Mouse (Mus musculus) adrenal gland, postnatal 4 days (tissue): Measurements from ENCODE around the gene Cdh5. TPM values are rescaled to one million over a fixed set of nuclear protein-coding genes. Genes with fewer than 3 reads are reported as not detected.
"Not testable (repeated sequence)": the region's sequence is repeated elsewhere in the genome, so short reads cannot be mapped to it uniquely, and the experiment has no call there.

Source experiments
- DNase-seq, 2 experiments: peaks; one replicate each; pipeline ENCODE4 v3.0.0; 2021 to 2022; ENCODE audit warnings: low spot score in 2 of 2, mixed read lengths in 2 of 2
- long read RNA-seq, 2 experiments: library from polyadenylated mRNA; stranded (forward); transcript quantifications; one replicate each; pipeline ENCODE4 v2.0.0; 2021
- total RNA-seq, 2 experiments: library from RNA; stranded (reverse); gene quantifications; 2 replicates each; pipeline ENCODE4 v1.2.3; 2021

Cdh5 gene
- total RNA-seq: 100 to 1,000 TPM; 117 to 119 TPM
- long read RNA-seq, experiment 1, partial matches to known transcripts: 0 of 7 reads
- long read RNA-seq, experiment 1, other reads (novel, unspliced or antisense): 3 of 7 reads
- long read RNA-seq, experiment 2, partial matches to known transcripts: 4 of 8 reads
- long read RNA-seq, experiment 2, other reads (novel, unspliced or antisense): 3 of 8 reads

DNA sequence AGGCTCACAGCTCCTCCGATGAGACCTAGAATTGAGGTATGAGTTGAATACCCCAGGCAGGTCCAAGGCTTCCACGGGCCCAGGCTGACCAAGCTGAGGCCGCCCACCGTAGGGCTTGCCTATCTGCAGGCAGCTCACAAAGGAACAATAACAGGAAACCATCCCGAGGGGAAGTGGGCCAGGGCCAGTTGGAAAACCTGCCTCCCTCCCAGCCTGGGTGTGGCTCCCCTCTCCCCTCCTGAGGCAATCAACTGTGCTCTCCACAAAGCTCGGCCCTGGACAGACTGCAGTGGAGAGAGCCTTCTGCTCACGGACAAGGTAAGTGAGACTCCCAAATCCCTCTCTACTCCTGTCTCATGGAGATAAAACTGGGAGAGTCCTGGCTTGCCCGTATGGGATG, at the start of gene Cdh5:
Gene Cdh5 (plus strand): TSS at position 211 of the 400 bp plus-strand sequence.
- DNase-seq: no peak

DNA sequence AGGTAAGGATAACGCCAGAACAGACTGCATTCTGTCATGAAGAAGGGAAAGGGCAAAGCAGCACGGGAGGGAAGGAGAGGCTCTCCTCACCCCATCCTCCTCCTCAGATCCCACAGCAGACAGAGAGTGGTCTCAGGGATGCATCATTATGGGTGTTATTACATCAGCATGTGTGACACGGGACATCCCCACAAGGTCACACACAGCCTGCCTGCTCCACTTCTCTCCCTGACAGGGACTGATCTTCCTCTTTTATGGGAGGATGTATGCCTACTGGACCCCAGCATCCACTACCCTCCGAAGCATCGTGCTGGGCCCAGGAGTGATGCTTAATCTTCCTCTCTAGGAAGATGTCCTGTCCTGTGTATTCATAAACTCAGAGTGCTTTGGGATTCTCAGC, 41.5 kb upstream of the Cdh5 start:
- no peak for DNase-seq

DNA sequence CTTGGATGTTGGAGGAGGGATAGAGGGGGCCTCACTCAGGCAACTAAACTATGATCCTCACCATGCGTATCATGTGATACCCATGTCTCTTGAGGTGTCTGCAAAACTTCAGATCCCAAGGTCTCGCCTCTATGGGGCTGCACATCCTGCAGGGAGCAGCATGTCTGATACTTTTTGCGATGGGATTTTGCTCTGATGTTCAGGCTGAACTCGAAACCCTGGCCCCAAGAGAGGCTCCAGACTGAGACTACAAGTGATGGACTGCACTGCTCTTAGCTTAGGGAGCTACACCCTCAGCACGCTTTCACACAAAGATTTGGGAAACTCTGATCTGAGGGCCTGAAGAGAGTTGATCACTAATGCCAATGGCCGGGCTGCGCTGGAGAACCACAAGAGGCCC, 41.0 kb upstream of the Cdh5 start:
- DNase-seq: no peak

DNA sequence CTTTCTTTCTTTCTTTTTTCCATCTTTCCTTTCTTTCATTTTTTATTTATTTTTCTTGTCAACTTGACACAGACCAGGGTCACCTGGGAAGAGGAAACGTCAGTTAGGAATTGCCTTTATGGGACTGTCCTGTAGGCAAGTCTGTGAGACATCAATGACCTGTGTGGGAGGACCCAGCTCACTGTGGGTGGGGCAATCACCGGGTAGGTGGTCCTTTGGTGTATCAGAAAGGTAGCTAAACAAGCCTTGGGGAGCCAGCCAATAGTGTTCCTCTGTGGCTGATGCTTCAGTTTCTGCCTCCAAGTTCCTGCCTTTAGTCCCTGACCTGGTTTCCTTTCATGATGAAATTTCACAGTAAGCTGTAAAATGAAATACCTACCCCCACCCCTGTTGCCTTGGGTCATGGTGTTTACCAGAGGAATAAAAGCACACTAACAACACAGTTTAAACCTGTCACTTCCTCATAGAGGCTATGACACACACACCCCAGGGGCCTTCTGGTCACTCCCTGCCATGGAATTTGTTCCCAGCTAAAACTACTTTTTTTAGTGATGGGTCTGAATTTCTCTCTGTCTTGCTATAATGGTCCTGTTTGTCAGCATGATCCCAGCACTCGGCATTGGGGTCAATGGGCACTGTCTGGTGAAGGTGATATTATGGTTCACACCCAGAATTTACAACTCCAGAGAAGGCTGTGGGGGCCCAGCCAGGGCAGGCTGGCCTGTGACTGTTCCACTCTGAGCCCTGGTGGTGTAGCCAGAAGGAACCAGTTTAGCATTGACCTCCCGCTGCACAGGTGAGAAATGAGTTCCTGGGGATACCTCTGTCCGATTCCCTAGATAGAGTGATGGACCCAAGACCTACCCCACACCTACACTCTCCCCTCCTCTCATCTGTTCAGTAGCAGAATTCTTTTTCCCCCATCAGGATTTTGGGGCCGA, 40.1 kb upstream of the Cdh5 start:
- no peak for DNase-seq

DNA sequence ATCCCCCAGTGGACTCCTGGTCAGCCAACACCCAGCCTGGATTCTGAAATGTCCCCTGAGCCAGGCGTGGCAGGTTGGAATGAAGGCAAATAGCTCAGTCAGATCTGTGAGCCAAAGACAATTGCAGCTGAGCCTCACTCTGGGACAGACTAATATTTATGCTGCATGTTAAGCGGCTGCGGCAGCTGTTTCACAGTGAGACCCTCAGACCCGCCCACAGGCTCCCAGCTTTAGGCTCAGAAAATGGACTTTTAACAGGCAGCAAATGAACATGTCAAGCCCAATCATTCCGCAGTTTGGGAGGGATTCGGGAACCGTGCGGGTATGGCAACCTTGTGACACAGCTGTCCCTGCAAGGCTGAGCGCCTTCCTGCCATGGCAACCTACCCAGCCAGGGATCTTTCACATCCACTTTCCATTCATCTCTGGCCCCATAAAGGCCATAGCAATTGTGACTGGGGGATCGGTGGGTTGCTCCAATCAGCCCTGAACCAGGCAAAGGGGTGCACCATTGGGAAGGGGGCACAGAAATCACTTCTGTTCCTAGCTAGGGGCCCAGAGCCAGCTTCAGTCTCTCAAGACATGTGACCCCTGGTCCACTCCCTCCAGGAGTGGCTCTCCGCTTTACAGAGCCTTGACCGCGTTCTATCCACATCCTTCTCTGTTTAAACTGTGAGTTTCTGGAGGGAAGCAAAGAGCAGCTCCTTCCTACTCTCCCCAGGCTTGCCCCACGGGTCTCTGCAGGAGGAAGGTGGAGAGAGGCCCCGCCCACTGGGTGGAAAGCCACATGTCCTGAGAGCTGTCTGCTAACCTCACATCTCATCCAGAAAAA, 39.2 kb upstream of the Cdh5 start:
- no peak for DNase-seq

DNA sequence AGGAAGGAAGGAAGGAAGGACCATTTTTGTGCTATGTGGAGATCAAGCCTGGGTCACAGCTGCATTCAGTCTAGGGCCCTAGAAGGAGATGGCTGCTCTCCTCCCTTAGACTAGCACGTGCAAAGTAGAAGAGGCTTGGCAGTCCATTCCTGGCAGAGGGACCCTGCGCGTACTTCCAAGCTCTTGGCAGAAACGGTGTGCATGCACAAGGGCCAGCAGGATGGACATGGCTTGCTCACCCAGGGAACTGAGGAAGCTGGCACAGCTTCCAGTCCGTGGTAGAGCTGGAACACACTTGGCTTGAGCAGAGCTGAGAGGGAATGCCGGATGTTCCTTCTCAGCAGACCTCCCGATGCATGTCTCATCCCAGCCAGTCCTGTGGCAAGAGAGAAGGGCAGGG, 36.2 kb upstream of the Cdh5 start:
- no peak for DNase-seq

DNA sequence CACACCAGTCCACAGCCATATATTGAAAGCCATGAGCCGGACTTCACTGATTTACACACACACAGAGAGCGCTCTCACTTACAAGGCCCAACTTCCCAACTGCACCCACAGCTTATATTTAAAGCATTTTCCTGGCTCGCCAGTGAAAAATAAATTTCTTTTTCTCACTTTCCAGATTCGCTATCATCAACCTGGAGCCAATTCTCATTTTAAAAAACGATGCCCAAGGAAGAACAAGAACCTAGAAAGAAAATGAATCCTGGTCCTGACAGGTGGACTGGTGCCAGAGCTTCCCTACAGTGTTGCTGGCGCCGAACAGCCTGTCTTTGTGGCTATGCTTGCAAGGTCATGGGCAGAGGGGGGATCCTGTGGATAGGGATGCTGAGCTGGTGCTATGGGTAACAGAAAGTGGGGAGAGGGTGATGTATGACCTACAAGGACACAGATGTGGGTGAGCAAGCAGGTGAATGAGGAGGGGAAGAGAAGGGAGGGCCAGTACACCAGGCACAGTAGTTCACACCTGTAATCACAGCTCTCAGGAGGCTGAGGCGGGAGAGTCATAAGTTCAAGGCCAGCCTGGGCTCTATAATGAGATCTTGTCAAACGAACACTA, 35.4 kb upstream of the Cdh5 start:
- no peak for DNase-seq

DNA sequence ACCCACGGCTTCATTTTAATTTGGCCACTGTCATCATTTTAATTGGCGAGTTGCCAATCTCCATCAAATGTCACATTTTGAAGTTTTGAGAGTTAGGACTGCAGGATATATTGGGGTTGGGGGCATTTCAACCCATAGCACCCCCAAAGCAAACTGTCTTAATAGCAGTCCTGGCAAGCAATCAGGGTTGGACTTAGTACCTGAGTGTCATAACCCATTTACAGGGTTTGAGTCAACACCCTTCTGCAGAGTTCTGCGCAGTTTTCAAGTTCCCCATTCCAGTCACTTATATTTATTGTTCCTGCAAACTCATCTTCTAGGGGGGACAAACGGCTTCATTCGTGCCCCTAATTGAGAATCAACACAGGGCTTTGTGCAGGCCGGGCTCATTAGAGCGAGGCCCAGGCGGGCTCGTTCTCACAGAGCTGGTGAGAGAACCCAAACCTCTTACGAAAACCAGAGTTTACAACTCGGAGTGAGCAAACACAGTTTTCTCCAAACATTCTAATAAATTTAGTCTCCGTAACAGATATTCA, 34.0 kb upstream of the Cdh5 start:
- no peak for DNase-seq

DNA sequence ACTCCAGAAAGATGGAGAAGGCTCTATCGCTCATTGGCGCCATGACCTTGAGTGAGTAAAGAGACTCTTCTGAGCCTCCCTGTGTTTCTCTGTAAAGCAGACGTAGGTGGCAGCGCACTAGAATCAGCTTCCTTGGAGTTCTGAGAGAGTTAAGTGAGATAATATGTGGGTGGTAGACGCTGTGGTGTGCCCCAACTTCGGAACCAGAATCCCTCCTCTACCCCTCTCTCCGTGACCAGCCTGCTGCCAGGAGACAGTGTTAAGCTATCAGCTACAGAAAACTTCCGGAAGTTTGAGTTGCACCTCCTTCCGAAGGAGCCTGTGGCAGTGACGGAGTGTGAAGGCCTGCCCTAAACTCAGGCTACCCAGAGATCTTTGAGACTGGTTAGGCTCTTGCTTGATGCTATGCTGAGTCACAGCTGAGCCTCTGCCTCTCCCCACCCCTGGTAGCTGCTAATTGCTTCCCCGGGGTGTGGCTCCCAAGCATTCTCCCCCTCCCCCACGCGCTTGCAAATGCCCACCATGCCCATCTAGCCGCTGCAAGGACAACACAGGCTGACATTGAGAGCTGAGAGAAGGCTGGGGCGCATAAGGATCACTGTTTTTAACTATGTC, 32.9 kb upstream of the Cdh5 start:
- no peak for DNase-seq

DNA sequence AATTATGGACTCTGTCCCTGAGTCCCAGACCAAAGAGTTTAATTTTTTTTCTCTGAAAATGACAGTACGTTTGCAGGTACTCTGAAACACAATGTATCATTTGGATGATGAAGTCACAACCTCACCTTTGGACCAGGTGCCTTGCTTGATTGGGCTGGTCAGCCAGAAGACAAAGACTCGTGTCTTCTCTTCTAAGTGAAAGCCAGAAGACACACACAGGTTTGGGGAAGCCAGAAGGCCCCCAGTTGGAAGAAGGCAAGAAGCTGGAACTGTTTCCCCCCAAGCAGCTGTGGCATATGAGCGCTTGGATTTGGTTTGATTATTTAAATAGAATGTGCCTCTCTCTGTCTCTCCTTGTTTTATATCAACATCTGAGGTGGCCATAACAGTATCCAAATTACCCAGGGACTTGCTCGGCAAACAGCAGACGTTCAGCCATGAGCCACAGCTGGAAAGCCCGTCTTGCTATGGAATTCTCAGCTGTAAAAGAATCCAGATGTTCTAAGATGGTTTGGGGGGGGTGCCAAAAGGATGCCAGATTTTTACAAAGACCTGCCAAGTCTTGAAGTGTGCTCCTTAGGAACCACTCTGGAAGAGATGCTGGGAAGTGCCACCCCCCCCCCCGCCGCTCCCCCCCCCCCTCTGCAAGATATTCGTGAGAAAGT, 31.1 kb upstream of the Cdh5 start:
- not testable (repeated sequence) for DNase-seq

DNA sequence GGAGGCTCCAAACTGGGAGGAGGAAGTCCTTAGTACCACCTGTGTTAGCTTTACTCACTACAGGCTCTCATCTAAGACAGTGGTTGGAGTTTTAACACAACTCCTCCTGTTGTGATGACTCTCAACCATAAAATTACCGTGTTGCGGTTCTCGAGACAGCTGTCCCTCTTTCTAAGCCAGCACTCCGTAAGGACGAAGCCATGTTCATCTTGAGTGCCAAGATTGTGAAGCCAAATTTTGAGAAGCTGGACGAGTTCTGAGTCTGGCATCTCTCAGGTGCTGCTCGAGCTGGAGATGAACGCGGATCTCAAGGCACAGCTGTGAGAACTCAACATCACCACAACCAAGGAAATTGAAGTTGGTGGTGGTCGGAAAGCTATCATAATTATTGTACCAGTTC, 30.5 kb upstream of the Cdh5 start:
- DNase-seq: no peak

DNA sequence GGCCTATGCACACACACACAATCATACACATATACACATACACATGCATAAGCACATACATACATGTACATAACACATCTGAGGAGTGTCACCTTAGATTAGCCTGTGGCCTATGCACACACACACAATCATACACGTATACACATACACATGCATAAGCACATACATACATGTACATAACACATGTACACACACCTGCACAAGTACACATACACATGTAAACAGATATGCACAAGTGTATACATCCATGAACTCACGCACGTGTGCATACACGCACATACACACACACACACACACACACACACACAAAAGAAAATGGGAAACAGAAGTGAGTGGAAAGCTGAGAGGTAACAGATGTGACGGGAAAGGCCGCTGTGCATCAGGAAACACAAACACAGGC, 26.3 kb upstream of the Cdh5 start:
- no peak for DNase-seq

DNA sequence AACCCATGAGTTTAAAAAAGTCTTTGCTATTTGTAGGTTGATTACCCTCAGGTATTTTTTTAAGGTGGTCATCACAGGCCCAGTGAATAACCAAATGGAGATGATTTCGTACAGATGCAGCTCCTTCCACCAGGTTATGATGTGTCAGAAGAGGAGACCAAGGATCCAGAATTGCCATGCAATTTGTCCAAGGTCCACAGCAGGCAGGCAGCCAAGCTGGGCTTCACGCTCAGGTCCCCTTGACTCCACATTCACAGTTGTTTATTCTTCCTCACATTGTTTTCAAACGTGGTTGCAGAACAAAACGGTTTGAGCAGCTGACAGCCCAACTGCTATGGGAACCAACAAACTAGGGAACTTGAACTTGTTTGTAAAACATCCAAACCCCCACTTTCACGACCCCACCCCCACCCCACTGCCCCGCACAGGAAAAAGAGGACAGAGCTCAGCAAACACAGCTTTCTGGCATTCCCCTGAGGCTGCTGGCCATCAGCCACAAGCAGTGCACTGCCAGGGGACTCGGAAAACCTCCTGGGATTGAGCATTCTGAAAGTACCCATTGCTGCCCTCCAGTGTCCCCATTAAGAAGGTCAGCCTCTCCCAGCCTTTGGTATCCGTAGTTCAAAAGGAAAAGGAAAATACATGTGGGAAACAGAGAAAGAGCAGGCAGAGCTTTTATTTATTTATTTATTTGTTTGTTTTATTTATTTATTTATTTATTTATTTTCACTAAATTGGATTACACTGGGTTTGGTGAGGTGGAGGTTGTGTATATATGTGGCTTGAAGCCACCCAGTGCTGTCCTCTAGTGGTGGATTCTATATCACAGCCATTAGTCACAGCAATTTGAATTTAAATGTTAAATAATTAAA, 24.6 kb upstream of the Cdh5 start:
- no peak for DNase-seq

DNA sequence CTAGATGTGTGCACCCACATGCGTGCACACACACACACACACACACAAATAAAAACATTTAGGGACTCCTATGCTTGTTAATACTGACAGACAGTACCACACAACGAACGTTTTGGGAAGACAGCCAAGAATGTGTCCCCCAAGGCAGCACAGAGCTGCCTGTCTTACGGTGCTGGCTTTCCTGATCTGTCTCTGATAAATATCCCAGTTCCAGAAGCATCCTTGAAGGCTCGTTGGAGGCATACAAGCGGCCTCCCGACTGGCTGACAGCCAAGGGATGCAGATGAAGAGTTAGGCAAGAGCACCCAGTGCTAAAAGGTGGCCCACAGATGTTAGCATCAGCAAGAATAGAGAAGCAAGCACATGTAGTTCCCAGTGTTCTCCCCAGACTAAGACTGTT, 23.3 kb upstream of the Cdh5 start:
- no peak for DNase-seq

DNA sequence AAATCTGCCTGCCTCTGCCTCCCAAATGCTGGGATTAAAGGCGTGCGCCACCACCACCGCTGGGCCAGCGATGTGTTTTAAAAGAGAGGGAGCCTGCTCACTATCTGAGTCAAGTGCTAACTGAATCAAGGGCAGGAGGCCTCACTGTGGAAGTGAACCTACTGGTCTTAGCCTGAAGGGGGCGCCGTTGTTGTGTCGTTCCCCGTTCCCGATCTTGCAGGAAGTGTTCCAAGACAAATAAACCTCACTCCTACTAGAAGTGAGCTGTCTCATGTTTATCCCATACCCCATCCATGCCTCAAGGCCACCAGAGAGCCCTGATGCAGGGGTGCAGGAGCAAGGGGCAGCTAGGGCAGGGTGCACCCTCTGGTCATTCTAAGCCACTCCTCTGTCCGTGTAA, 16.1 kb upstream of the Cdh5 start:
- DNase-seq: no peak

DNA sequence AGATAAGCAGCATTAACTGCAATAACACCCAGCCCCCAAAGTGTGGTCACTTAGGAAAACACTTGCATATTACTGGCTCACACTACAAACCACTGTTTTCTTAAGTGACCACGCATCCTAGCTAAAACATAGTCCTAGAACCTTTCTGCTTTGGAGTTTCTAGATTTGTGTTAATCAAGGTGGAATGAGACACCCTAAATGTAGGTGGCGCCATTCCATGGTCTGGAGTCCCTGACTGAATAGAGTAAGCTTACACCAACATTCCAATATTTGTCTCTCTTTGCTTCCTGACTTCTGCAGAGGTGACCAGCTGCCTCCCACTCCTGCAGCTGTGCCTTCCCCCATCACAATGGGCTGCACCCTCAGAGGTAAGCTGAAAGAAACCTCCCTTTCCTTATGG, 14.8 kb upstream of the Cdh5 start:
- DNase-seq: no peak

DNA sequence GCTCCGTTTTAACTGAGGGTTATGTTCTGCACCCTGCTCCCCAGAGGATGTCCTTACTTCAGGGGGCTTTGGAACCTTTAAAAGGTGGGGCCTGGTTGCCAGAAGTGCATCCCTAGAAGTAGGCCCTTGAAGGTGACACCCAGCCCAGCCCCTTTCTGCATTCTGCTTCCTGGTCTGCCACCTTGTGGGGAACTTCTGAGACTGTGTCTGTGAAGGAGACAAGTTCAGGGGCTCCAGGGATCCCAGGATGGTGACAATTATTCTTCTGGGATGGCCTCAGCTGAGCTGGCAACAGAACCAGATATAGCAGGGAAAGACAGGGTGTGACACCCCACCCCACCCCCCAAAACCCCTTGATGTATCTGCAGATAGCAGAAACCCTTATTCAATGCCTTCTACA, 14.3 kb upstream of the Cdh5 start:
- DNase-seq: no peak

DNA sequence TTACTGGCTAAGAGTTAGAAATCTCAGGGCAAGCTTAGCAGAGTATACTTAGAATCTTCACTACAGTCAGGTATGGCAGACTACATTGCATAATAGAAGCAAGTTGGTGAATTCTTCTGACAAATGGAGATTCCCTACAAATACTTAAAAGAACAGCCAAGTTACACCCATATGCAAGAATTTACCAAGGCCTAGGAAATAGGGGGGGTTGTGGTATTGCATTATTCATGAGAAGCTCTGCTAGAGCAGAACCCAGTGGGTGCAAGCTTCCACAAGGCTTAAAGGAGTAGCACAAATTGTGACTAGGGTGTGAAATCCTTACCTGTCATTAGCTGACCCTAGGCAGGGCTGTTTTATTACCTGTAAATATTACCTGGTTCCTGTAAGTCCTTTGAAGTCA, 13.5 kb upstream of the Cdh5 start:
- DNase-seq: not testable (repeated sequence)

DNA sequence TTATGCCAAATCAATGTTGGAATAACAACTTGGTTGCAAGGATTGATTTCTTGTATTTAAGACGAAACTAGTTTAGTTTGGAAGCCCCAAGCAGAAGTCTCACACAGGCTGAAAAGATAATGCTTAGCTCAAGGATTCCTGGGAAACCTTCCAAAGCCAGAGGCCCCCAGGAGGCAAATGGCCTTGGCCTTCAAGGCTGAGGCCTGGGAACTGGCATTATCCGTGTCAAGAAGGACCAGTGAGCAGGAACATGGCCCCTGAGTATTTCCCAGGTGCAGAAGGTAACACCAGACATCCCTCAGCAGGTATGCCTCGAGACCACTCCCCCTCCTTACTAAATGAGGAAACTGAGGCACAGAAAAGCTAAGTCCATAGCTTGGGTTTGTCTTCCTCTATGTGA, 12.5 kb upstream of the Cdh5 start:
- no peak for DNase-seq
